Mouse (Mus musculus) WW6 (cell line): ENCODE results near the gene Twf2.

Experiments used
- DNase-seq: peaks from one replicate; pipeline ENCODE4 v3.0.0-alpha.2; 2013; ENCODE audit warnings: low read depth, low spot score

Twf2 gene

DNA sequence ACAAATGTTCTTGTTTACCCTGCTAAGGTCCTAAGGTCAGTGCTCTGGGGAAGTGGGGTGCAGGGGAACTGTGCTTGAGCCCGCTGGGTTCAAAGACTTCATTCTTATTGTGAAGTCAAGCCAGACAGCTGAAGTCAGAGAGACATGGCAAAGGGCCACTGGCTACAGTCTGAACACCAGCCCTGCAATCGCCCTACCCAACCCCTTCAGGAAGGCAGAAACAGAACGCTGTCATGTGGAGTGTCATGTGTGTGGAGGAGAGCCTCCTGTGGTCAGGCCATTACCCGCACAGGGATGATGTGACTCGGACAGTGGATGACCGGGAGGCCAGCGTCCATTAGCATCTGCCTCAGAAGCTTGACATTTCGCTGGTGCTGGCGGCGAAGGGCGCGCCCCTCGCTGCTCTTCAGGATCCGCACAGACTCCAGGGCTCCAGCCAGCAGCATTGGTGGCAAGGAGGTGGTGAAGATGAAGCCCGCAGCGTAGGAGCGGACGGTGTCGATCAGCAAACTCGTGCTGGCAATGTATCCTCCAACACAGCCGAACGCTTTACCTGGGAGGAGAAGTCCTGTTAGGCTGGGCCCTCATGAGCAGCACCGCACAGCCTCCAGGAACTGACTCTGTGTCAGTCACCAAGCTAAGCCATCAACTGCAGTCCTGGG, 33.4 kb downstream of the Twf2 start:
- DNase-seq, result no peak

DNA sequence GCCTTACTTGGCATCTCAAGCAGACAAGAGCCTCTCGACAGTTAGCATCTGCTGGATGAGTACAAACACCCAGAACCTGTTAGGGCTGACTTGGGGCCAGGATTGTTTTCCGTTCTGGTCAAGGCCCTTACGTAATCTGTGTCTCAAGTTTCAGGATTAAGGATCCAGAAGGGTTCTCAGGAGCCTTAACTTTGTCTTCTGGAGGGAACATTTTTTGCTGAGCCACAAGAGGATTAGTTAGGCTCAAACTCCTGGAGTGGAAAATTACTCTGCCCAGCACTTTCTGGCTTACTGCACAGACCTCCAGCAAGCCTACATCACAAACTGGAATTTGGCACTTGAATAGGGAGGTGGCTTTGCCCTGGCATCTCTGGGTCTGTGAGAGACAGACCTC, 33.9 kb downstream of the Twf2 start:
- no peak for DNase-seq

- no peak for DNase-seq
Observed at GRCm38 (mm10) chr9:106237401-106237800, 34.5 kb downstream of the Twf2 start.

- no peak for DNase-seq
Observed at GRCm38 (mm10) chr9:106237878-106238277, 35.0 kb downstream of the Twf2 start.

DNA sequence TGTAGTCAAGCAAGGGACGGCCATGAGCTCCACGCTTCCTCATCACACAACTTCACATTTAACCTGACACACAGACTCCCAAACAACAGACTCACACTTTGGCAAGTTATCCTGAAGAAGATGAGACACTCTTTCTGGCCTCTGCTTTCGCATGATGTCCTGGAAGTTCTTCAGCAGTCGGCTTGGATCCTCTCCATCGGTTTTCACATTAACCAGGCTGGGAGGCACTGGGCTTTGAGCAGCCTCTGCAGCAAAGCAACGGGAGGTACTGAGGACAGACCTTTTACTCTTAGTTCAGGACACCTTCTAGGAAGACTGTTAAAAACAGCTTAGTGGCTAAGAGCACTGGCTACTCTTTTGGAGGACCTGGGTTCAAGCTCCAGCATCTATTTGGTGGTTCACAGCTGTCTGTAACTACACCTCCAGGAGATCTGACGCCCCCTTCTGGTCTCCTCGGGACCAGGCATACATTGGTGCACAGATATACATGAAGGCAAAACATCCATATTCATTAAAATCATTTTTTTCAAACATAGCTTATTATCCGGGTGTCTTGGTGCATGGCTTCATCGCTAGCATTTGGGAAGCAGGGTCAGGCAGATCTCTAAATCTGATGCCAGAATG, 38.7 kb downstream of the Twf2 start:
- DNase-seq, result no peak

DNA sequence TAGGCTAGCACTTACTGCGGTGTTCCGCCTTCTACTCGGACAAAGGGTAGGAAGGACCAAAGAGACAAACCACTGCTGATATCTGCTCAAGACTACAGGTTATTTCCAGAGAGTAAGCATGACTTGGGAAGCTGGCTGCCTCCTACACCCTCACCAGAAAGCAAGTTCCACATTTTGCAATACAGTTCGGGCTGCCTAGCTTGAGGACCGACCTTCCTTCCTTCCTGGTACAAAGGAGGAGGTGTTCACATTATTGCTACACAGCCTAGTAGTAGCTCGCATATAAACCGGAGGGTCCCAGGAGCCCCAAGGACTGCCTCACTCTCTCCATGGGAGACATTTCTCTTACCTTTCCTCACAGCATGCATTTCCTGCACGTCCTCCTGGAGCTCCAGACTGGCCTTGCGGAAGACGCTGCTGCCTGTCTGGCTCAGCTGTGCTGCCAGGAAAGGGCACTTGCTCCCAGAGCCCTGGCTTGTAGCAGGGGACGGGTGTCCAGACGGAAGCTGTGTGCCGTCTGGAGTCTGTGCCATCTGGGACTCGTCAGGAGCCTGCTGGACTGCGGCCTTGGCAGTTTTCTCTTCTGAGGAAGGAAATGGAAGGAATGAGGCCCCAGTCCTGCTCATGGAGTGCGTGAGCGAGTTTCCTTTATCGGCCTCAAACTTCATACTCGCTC, 40.0 kb downstream of the Twf2 start:
- no peak for DNase-seq

GRCm38 (mm10) chr9:106249550-106249949, 46.6 kb downstream of the Twf2 start:
- no peak for DNase-seq

DNA sequence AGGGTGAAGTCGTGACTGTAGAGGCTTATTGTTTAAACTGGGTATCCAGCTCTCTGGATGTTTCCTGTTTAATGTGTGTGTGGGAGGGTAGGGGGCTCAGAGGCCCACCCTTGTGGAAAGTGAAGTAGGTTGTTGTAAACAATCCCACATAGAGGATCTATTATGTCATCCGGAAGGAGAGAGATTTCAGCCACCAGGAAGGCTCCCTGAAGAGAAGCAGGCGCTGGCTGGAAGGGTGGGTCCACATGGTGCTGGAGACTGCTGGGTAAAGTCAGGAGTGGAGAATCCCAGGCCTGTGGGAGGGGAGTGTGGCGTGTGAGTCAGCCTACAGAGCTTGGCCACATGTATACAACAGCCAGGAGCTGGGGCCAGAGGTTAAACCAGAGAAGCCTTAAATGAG, 47.3 kb downstream of the Twf2 start:
- DNase-seq, result no peak

- DNase-seq, result no peak
Observed at GRCm38 (mm10) chr9:106251066-106251465, 48.2 kb downstream of the Twf2 start.

DNA sequence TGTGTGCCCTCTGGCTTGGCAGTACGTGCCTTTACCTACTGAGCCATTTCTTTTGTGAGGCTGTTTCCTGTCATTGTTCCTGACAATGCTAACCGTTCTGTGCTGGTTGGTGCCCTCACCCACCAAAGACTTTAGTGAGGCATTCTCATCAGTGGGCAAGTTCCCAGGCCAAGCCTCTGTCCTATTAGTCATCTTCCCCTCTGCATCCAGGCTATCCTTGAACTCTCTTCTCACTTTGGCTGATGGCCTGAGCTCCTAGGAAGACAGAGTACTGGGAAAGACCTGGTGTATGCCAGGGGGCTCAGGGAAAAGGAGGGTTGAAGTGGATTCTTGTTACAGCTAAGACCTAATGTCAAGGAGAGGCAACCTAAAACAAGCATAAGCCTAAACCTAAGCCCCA, 51.1 kb downstream of the Twf2 start:
- DNase-seq, result no peak

GRCm38 (mm10) chr9:106258412-106258811, 55.5 kb downstream of the Twf2 start:
- no peak for DNase-seq

DNA sequence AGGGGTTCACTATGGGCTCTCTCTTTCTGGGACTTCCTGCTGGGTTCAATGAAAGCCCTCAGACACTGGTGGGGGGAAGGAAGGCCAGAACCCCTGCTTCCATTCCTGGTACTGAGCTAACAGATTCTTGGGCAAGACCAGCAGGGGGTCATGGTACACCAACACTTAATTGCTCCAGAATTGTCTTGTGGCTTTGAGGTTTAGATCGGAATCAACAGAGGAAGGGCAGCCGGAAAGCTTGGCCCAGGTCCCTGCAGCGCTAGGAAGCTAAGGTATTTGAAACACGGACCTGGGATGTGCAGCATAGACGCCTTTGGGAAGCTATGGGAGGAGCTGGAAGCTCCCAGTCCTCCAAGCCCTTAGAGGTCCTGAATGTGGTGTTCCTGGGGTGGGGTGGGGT, 56.1 kb downstream of the Twf2 start:
- no peak for DNase-seq

GRCm38 (mm10) chr9:106261058-106261457, 58.1 kb downstream of the Twf2 start:
- no peak for DNase-seq

DNA sequence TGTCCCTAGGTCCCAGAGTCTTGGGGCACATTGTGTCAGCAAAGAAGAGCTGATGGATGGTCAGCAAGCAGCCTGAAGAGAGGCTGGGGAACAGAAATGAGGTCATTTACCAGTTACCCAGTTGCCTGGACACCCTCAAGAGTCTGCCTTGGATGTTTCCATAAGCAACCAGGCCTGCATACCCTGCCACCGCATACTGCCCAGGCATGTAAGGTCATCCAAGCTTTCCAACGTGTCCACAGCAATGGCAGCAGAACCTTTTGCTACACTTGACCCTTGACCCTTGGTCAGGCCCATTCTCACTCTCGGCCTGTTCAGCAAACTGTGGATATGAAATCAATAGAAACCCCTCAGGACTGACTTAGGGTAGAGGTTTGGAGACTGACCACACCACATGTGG, 58.6 kb downstream of the Twf2 start:
- DNase-seq, result no peak

GRCm38 (mm10) chr9:106262075-106262474, 59.2 kb downstream of the Twf2 start:
- DNase-seq, result no peak

DNA sequence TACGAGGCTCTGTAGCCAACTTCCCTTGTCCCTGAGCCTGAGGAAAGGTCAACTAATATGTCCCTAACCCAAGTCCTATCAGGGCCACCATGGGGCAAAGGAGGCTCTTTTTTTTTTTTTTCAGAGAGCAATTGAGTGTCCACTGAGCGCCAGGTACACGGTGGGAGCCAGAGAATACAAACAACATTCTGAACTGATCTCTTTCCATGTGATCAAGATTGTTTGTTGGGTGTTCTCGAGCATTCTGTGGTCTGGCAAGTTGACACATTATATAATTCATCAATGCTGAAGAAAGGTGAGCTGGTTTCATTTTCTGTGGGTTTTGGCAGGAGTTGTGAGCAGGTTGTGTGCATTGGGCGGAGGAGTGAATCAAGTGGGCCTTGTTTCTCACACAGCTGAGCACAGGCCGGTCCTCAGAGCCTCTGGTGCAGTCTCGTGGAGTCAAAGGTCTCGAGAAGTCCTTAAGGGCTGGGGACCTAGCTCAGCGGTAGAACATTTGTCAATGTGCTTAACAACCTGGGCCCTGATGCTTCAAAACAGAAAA, 60.5 kb downstream of the Twf2 start:
- no peak for DNase-seq
